Mouse (Mus musculus): ENCODE measurements around the gene Mymx. TPM values are rescaled to one million over a fixed set of nuclear protein-coding genes. Genes with fewer than 3 reads are reported as not detected.

Mymx gene
- total RNA-seq, 2 experiments from 2014 or later = 16.1 to 18.7 TPM

DNA sequence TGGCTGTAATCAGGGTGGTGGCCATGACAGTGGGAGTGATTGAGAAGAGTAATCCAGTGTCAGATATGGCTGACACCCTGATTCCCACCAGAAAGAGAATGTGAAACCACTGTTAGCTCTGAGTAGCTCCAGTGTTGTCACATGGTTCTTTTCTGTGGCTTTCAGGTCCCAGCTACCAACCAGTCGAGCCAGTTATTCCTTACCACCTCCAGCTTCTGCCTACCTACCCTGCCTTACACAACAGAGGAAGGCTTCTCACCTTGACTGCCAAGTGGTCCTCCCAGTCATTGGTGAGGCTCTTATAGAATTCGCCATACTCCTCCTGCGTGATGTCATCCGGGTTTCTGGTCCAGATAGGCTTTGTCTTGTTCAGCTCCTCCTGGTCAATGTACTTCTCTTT, 31.9 kb downstream of the Mymx start:
- no peak for DNase-seq

DNA sequence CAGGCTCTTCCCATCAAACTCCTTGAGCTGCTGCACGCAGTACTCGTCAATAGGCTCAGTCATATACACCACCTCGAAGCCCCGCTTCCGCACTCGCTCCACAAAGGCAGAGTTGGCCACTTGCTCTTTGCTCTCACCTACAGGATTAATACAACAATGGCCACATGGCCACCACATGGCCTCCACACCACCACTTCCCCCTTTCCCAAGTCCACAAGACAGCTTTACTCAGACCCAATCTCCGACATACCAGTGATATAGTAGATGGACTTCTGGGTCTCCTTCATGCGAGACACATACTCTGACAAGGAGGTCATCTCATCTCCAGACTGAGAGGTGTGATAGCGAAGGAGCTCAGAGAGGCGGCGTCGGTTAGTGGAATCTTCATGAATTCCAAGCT, 32.9 kb downstream of the Mymx start:
- DNase-seq = no peak

- DNase-seq = no peak
Measured at GRCm38 (mm10) chr17:45567162-45567601, 34.7 kb downstream of the Mymx start.

DNA sequence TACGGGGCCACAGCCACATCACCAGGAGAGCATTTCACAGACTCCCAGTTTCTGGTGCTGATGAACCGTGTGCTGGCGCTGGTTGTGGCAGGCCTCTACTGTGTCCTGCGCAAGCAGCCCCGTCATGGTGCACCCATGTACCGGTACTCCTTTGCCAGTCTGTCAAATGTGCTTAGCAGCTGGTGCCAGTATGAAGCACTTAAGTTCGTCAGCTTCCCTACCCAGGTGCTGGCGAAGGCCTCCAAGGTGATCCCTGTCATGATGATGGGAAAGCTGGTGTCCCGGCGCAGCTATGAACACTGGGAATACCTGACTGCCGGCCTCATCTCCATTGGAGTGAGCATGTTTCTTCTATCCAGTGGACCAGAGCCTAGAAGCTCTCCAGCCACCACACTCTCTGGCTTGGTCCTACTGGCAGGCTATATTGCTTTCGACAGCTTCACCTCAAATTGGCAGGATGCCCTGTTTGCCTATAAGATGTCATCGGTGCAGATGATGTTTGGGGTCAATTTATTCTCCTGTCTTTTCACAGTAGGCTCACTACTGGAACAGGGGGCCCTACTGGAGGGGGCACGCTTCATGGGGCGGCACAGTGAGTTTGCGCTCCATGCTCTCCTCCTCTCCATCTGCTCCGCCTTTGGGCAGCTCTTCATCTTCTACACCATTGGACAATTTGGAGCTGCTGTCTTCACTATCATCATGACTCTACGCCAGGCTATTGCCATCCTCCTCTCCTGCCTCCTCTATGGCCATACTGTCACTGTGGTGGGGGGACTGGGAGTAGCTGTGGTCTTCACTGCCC, 35.3 kb downstream of the Mymx start:
- DNase-seq = no peak

DNA sequence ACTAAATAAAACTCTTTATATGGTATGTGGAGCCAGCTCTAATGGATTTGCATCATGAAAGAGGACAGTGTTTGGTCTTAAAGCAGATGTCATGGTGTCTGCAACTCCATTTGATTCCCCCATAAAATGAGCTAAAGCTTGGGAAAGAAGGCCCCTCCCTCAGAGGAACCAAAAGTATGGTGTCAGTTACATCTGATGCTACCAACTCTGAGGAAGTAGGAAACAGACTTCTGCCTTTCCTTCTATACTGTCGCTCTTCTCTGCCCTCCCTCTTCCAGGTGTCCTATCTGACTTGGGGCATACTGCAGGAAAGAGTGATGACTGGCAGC, 35.9 kb downstream of the Mymx start:
- DNase-seq = no peak

DNA sequence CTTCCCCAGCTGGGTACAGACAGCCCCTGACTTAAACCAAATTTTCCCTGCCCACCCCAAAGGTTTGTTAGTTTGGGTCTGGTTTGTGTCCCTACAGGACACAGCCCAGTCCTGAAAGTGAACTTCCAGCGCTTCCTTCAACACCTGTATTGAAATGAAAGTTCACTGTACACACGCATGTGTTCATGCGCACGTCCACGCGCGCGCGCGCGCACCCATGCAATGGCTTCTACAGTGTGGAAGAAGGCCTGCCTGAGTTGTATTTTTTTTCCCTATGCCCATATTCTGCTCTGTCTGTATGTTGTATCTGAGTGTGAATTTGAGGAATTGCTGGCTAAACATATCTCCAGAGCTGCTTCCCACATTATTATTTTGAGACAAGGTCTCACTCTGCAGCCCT, 36.8 kb downstream of the Mymx start:
- DNase-seq = no peak

GRCm38 (mm10) chr17:45564531-45565084, 37.3 kb downstream of the Mymx start:
- DNase-seq = no peak

DNA sequence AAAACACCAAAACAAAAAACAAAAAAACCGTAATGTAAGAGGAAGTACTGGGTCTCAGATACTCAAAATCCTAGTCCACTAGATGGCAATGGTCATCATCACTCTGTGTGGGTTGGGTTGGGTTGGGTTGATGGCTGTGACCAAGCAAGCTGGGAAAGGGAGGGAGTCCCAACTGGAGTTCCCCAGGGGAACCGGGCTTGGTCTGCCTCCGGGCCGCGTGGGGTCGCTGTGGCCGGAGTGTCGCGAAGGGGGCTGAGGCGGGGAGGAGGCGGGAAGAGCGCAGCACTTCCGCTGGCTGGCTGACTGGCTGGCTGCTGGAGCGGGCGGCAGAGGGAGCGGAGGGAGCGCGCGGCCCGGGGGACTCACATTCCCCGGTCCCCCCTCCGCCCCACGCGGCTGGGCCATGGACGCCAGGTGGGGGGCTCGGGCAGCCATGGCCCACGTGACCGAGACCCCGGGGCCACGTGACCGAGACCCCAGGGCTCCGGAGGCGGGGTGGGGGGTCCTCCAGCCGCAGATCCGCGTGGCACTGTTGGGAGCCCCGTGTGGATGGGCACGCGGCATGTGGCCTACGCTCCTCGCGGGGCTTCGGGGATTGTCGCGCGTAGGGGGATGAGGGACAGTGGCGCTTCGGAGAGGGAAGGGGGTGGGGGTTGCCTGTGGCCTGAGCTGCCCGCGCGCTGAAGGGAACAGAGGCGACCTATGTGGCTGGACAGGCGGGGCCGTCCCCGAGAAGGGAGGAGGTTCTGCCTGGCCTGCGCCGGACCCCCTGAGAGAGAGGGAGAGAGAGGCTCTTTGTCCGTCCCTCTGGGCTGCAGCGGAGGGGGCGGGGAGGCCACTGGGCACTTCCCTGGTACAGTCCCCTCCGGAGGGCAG, 38.0 kb downstream of the Mymx start, which contains the start of gene Slc35b2:
Gene Slc35b2 (plus strand): TSS at position 220 of the 876 bp plus-strand sequence.
- DNase-seq = peak; percentile 96

- DNase-seq = no peak
Measured at GRCm38 (mm10) chr17:45563216-45563615, 38.7 kb downstream of the Mymx start.

DNA sequence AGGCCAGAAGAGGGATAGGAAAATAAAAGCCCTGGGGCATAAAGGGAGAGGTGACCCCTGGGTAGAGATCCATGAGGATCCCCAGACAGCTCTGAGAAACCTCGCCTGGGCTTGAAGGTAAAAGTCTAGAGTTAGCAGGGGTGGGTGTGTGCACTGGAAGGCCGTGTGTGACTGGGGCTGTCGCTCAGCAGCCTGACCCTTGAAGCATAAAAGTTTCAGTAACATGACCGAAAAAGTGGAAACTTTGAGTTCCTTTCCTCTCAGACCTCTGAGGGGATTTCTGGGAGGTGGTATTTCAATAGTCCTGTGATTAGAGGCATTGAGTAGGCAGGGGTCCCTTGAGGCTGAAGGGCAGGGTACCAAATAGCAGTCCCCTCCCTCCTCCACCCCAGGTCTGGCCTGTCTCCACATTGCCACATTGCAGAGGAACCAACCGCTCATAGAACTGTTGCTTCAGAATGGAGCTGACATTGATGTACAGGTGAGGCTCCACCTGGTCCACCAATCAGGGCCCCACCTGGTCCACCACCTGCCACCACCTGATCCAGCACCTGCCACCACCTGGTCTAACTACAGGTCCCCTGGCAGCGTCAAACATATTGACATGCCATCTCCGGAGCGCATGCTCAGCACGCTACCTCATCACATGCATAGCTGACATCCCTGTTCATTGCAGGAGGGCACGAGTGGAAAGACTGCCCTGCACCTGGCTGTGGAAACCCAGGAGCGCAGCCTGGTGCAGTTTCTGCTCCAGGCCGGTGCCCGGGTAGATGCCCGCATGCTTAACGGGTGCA, 42.0 kb downstream of the Mymx start:
- DNase-seq = no peak

DNA sequence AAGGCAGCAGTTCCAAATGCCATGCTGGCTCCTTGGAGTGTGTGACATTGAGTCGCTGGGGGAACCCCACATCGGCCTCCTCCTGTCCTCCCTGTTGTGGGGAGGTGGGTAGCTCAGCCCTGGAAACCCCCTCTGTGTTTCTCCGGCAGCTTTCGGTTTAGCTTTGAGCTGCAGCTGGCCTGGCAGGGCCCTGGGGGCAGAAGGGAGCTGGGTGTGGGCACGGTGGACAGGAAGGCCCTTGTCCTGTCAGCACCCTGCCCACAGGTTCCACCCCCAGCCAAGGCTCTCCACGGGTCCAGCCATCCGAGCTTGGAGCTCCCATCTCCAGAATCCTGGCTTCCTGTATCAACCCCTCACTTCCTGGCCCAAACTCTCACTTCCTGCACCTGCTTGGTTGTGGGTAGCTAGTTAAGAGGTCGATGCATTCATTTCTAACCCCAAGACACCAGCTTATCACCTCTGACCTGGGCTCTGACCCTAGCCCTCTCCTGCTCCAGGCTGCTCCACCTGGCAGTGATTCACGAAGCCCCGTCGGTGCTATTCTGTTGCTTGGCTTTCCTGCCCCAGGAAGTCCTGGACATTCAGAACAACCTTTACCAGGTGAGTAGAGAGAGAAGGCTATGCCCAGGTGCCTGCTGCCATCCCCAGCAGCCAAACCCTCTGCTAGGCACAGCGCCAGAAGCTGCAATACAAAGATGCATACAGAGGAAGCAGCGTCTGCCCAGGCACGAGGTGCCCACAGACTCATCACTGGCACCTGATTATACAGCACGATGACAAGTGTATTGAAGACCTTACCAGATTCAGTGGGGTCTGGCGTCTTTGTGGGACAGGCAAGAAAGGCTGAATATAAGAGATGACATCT, 43.7 kb downstream of the Mymx start:
- DNase-seq = no peak

GRCm38 (mm10) chr17:45557246-45557824, 44.6 kb downstream of the Mymx start:
- DNase-seq = no peak

DNA sequence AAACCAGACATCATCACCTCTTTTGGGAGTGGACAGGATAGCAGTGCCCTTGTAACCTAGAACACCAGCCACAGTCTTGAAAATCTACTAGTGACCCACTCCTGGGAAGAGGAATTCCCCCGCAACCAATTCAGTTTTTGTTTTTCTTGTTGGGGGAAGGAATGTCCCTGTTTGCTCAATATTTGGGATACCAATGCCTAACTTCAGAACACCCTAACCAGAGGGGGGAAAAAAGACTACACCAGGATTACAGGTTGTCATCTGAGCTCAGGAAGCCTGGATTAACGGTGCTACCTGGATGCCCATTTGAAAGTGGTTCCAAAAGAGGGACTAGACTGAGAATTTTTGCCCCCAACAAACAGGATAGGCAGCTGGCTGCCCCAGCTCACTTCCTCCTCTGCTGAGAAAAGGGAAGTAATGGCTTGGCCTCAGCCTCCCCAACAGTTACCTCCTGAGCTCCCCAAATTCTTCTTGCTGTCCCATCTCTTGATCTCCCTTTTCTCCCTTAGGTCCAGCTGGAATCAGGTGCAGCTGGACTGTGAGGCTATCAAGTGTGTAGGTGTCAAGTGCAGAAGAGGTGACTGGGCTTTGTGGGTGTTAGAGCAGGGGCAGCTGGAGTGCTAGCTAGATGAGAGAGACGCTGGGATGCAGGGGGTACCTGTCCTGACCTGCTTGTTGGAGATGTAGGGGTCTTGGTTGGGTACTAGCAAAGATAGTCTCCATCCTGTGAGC, 45.2 kb downstream of the Mymx start:
- no peak for DNase-seq

GRCm38 (mm10) chr17:45556107-45556489, 45.8 kb downstream of the Mymx start:
- no peak for DNase-seq

DNA sequence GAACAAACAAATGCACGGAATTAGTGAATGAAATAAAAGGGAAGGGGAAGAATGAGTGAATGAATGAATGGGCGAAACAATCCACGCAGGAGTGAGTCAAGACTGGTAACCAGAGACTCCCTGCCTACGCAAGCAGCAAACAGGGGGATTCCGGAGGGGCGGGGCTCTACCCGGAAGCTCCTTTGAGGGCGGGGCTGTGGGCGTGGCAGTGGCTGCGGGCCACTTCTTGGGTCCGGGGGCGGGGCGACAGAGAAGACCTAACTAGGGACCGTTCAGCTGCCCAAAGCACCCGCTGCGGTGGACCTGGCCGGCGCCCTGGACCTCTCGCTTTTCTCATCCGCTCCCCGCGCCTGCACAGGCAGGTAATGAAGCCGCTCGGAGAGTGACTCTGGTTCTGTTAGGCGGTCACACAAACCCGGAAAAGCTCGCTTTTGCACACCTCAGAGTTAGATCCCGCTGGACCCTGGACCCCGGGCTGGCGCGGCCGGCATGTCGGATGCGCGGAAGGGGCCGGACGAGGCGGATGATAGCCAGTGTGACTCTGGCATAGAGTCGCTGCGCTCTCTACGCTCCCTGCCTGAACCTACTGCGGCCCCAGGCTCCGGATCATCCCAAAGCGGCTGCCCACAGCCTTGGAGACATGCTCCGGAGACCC, 46.3 kb downstream of the Mymx start, which contains the start of gene Nfkbie:
Gene Nfkbie (plus strand): TSS at position 252 of the 655 bp plus-strand sequence.
- DNase-seq = peak; percentile 93

DNA sequence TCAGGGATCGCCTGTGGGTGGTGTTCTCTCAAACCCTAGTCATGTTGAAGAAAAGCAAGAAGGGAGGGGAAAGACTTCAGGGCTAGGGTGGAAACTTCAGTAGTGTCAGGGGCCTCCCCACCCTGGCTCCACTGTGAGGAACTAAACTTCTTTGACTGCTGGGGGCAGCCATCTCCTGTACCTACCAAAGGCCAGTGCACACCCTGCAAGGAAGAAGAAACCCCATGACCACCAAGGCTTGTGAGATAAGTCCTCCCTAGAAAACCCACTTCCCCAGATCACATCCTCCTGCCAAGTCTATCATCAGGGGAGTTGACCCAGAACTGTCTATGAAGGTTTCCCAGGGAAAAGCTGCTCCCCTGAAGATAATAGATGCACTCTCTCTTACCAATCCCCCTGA, 47.5 kb downstream of the Mymx start:
- DNase-seq = no peak

- DNase-seq = no peak
Measured at GRCm38 (mm10) chr17:45553065-45553464, 48.8 kb downstream of the Mymx start.

GRCm38 (mm10) chr17:45551816-45552451, 50.0 kb downstream of the Mymx start:
- peak; percentile 76 for DNase-seq

- no peak for DNase-seq
Measured at GRCm38 (mm10) chr17:45551249-45551796, 50.6 kb downstream of the Mymx start.
